Mouse (Mus musculus) duodenum, adult 2 months (tissue): ENCODE measurements around the gene Tmem54. TPM values are rescaled to one million over a fixed set of nuclear protein-coding genes. Genes with fewer than 3 reads are reported as not detected.

Source experiments
- polyA plus RNA-seq: library from polyadenylated mRNA; depleted of rRNA; stranded (reverse); fragments of >200 nt; gene quantifications from 2 replicates; pipeline ENCODE4 v1.2.3, GENCODE M21; 2012; ENCODE audit warnings: low replicate concordance; rRNA removed

Gene Tmem54
- polyA plus RNA-seq: 651 and 940 TPM in 2 replicates

DNA sequence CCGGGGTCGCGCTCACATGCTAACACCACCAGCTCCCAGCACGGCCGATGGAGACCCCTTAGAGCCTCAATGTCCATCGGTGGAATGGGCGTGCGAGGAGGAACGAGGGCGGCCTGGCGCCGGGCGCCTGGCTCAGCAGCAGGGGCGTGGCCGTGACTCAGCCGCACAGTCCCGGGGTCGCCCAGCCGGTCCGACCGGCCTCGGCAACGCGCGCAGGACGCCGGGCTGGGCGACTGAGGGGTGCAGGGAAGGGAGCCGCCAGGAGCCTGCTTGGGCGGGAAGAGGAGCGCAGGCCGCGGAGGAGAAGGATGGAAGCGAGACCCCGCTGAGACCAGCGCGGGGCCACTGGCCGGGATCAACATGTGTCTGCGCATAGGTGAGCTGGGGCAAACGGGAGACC, at the start of gene Tmem54:
Tmem54 (plus strand) TSS at position 193 of the 400 bp plus-strand sequence.

DNA sequence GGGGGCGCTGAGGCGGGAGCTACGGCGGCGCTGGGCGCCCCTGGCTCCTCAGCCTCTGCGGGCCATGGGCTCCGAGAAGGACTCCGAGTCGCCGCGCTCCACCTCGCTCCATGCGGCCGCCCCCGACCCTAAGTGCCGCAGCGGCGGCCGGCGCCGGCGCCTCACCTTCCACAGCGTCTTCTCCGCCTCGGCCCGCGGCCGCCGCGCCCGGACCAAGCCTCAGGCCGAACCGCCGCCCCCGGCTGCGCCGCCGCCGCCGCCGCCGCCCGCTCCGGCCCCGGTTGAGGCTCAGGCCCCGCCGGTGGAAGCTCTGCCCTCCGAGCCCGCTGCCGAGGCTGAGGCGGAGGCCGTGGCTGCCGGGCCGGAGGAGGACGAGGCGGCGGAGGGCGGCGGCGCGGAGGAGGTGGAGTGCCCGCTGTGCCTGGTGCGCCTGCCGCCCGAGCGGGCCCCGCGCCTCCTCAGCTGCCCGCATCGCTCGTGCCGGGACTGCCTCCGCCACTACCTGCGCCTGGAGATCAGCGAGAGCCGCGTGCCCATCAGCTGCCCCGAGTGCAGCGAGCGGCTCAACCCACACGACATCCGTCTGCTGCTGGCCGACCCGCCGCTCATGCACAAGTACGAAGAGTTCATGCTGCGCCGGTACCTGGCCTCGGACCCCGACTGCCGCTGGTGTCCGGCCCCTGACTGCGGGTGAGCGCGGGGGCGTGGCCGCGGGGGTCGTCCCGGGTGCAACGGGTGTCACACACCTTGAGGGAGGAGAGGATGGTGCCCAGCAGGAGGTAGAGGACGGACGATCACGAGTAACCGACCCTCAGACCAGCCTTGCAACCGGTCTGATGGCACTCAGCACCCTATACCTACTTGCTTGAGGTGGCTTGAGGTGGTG, 46.9 kb upstream of the Tmem54 start, which contains the start of gene Rnf19b:
Rnf19b (plus strand) TSS at position 65 of the 886 bp plus-strand sequence.

DNA sequence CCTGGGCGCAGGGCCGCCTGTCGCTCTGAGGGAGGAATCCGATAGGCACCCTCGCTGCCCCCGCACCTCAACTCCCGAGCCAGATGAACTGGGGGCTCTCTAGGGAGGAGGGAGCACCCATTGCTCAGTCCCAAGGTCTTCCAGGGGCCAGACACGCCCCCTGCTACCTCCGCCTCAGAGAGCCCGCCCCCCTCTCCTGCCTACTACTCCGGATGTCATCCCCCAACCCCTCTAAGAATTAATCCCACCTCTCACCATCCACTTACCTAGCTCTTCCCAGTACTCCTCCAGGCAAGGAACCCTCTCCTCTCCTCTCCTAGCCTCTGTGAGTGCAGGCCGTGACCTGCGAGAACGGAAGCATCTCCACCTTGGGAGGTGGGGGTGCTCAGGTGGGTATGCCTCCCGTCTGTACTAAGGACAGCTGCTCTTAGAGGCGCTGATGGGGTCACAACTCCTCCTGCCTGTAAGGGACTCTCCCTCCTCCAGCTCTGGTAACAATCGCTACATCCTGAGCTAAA, 16.3 kb downstream of the Tmem54 start, which contains the start of gene Hpca:
Hpca (minus strand) TSS at position 468 of the 518 bp plus-strand sequence.

DNA sequence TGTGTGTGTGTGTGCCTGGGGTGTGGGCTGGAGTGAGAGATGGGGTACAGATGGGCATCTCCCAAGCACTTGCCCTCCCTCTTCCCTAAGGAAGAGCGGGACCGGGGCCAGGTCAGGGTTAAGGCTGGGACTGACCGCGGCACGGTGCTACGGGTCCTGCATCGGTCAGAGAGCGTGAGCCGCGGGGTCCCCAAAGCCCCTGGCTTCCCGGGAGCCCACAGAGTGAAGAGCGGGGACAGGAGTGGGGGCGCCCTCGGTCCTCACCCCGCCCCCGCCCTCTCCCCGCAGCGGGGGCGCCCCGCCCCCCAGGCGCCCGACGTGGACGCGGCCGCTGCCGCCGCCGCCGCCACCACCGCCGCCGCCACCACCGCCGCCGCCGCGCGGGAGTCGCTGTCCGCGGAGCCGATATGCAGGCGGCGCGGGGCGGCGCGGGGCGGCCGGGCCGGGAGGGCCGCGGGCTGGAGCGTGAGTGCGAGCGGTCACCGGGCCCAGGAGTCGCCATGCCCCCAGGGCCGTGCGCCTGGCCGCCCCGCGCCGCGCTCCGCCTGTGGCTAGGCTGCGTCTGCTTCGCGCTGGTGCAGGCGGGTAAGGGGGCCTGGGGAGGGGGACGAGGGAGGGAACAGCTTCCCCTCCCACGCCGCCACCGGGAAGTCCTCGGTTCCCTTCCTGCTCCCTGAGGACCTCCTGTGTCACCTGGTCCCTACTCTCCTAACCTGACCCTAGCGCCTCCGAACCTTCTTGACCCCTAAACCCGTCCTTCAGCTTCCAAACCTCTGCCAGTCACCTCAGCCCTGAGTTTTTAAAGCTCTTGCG, 31.4 kb downstream of the Tmem54 start, which contains the start of gene Fndc5:
Fndc5 (plus strand) TSS at position 421 of the 813 bp plus-strand sequence.

Other genes starting within 250 kb of the Tmem54 start
- gene Trim62, start 222.0 kb upstream of the Tmem54 start, polyA plus RNA-seq: 3.9 and 4.5 TPM in 2 replicates
- gene Azin2, start 143.1 kb upstream of the Tmem54 start, polyA plus RNA-seq: 2.5 and 3.8 TPM in 2 replicates
- 99.9 and 120 TPM in 2 replicates for gene Ak2, start 113.6 kb upstream of the Tmem54 start, polyA plus RNA-seq
- 117 and 194 TPM in 2 replicates for gene Rnf19b, start 47.3 kb upstream of the Tmem54 start, polyA plus RNA-seq
- gene Hpca, start 16.5 kb downstream of the Tmem54 start, polyA plus RNA-seq: 0.69 and 1.1 TPM in 2 replicates
- gene Fndc5, start 31.5 kb downstream of the Tmem54 start, polyA plus RNA-seq: 0.42 and 1.1 TPM in 2 replicates
- gene S100pbp, start 84.2 kb downstream of the Tmem54 start, polyA plus RNA-seq: 2.1 and 2.7 TPM in 2 replicates
- 3.4 and 4.1 TPM in 2 replicates for gene Yars, start 84.2 kb downstream of the Tmem54 start, polyA plus RNA-seq
- gene C77080, start 155.9 kb downstream of the Tmem54 start, polyA plus RNA-seq: 158 and 230 TPM in 2 replicates
- 0.19 and 0.27 TPM in 2 replicates for gene Sync, start 182.1 kb downstream of the Tmem54 start, polyA plus RNA-seq
- 4.3 and 6.0 TPM in 2 replicates for gene Rbbp4, start 229.8 kb downstream of the Tmem54 start, polyA plus RNA-seq
- 4.1 and 6.8 TPM in 2 replicates for gene Zbtb8os, start 230.1 kb downstream of the Tmem54 start, polyA plus RNA-seq